In the genomic region with DNA sequence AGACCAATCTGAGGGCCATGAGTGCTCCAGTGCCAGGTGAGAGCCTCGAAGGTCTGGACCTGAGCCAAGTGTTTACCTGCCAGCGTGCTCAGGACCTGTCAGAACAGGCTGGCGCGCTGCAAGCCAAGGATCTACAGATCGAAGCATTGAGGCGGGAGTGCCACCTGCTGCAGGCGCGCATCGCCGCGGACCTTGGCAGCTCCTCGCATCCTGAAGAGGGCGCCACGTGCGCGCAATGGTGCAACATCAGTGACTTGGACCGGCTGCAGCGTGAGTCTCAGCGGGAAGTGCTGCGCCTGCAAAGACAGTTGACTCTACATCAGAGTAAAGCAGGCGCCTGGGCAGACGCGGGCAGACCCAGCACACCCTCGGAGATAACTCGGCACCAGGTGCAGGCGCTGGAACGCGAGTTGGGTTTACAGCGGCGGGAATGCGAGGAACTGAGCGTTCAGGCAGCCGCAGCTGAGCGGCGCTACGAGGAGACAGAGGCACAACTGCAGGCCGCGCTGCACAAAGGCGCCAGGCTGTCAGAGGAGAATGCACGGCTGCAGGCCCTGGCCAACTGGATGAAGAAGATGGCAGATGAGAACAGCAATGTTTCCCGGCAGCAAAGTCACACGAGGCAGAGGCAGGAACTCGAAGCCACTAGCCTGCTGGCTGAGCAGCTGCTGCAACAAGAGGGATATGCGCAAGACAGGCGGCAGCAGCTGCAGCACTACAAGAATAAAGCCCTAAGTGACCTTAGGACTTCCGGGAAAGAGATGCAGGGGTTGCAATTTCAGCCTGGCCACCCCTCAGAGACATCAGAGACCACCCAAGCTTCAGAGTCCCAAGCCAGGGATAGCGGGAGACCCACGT, we compare ENCODE assay signal across 8 mouse cellular contexts. TPM values are rescaled to one million over a fixed set of nuclear protein-coding genes. Genes with fewer than 3 reads are reported as not detected.
A peak's percentile ranks its signal among the peaks of the same experiment; 100 is the strongest.
DNase-seq lines count a peak whose midpoint lies in the region; ATAC-seq and TF ChIP-seq lines count a peak whose summit lies in the region.

No protein-coding gene starts in this region.

- H3K4me3 ChIP-seq in forebrain, embryonic 12.5 days (replicated peaks) = peak overlapping the region; percentile 55
- H3K4me3 ChIP-seq in heart, postnatal 0 days (ENCODE audit: low read depth, low read length) = peak overlapping the region; percentile 58
- peak overlapping the region; percentile 67 for H3K4me3 ChIP-seq in liver, embryonic 15.5 days (replicated peaks)
- peak overlapping the region; percentile 59 for H3K4me3 ChIP-seq in neural tube, embryonic 11.5 days (ENCODE audit: low read depth, low read length)
- peak overlapping the region; percentile 67 for H3K4me3 ChIP-seq in stomach, embryonic 16.5 days (replicated peaks; ENCODE audit: low read length)

- WGBS in forebrain, embryonic 12.5 days = 9% methylated on average over 48 of the region's 48 CpGs
- 9% methylated on average over 48 of the region's 48 CpGs for WGBS in heart, postnatal 0 days
- 11% methylated on average over 48 of the region's 48 CpGs for WGBS in liver, embryonic 15.5 days (ENCODE audit: insufficient replicate concordance)
- 7% methylated on average over 48 of the region's 48 CpGs for WGBS in neural tube, embryonic 11.5 days
- WGBS in stomach, embryonic 16.5 days = 7% methylated on average over 48 of the region's 48 CpGs

- peak; percentile 90 for DNase-seq in CD4-positive helper T cell, adult 2 months (ENCODE audit: low read depth, low spot score)
- DNase-seq in c-Kit-positive CD71-positive TER-119-positive erythroid progenitor cells, embryonic 14.5 days (ENCODE audit: low spot score) = peak; percentile 85
- peak; percentile 70 for DNase-seq in heart, postnatal 0 days (ENCODE audit: low spot score)
- peak; percentile 93 to 95 for DNase-seq in kidney, postnatal 4 days
- peak; percentile 92 for DNase-seq in neural tube, embryonic 11.5 days (ENCODE audit: low spot score)

- peak; percentile 75 for ATAC-seq in forebrain, embryonic 12.5 days (ENCODE audit: low FRiP score)
- ATAC-seq in heart, postnatal 0 days (ENCODE audit: insufficient read depth, low read depth) = peak; percentile 79
- ATAC-seq in liver, embryonic 15.5 days (ENCODE audit: insufficient read depth) = peak; percentile 72
- peak; percentile 60 for ATAC-seq in neural tube, embryonic 11.5 days (ENCODE audit: insufficient read depth, low FRiP score, low TSS enrichment)
- ATAC-seq in stomach, embryonic 16.5 days (ENCODE audit: insufficient read depth, low FRiP score) = peak; percentile 85

- no peak for TF ChIP-seq EP300 in heart, postnatal 0 days (IDR thresholded peaks at IDR 0.05; ENCODE audit: low read depth)

- peak; percentile 89 for TF ChIP-seq CTCF in heart, postnatal 0 days (IDR thresholded peaks at IDR 0.05; ENCODE audit: low read depth)

- peak overlapping the region; percentile 95 for H3K4me2 ChIP-seq in forebrain, embryonic 12.5 days
- H3K4me2 ChIP-seq in heart, postnatal 0 days (ENCODE audit: low read depth, low read length) = peak overlapping the region; percentile 96
- H3K4me2 ChIP-seq in liver, embryonic 15.5 days = peak overlapping the region; percentile 99
- H3K4me2 ChIP-seq in neural tube, embryonic 11.5 days (ENCODE audit: low read depth) = peak overlapping the region; percentile 98
- H3K4me2 ChIP-seq in stomach, embryonic 16.5 days (ENCODE audit: low read depth, low read length) = peak overlapping the region; percentile 99

- no peaks in the 10 kb centered on the region for H3K36me3 ChIP-seq in forebrain, embryonic 12.5 days (replicated peaks)
- H3K36me3 ChIP-seq in heart, postnatal 0 days (replicated peaks; ENCODE audit: control insufficient read depth, insufficient read depth, low read length) = no peaks in the 10 kb centered on the region
- H3K36me3 ChIP-seq in liver, embryonic 15.5 days (replicated peaks) = no peaks in the 10 kb centered on the region
- H3K36me3 ChIP-seq in neural tube, embryonic 11.5 days (ENCODE audit: control insufficient read depth, insufficient read depth, low read length) = no peaks in the 10 kb centered on the region
- no peaks in the 10 kb centered on the region for H3K36me3 ChIP-seq in stomach, embryonic 16.5 days (ENCODE audit: control insufficient read depth, insufficient read depth, low read length)

- H3K9ac ChIP-seq in forebrain, embryonic 12.5 days = peak overlapping the region; percentile 65; the same call in 1 of the 2 replicates
- H3K9ac ChIP-seq in heart, postnatal 0 days (replicated peaks; ENCODE audit: low read depth, low read length) = no peak overlapping the region; the same call in 1 of the 2 replicates
- peak overlapping the region; percentile 48; the same call in 1 of the 2 replicates for H3K9ac ChIP-seq in liver, embryonic 15.5 days
- peak overlapping the region; percentile 80 for H3K9ac ChIP-seq in neural tube, embryonic 11.5 days (ENCODE audit: low read length)
- H3K9ac ChIP-seq in stomach, embryonic 16.5 days (ENCODE audit: low read length) = peak overlapping the region; percentile 74

- peaks cover 20% of the 10 kb centered on the region; the same call in 1 of the 2 replicates for H3K27me3 ChIP-seq in forebrain, embryonic 12.5 days
- peaks cover 16% of the 10 kb centered on the region for H3K27me3 ChIP-seq in heart, postnatal 0 days (ENCODE audit: control insufficient read depth, insufficient read depth, low read length)
- peaks cover 65% of the 10 kb centered on the region for H3K27me3 ChIP-seq in liver, embryonic 15.5 days
- H3K27me3 ChIP-seq in neural tube, embryonic 11.5 days (ENCODE audit: control insufficient read depth, insufficient read depth, low read length) = peaks cover 3% of the 10 kb centered on the region; the same call in 1 of the 2 replicates
- H3K27me3 ChIP-seq in stomach, embryonic 16.5 days (ENCODE audit: control insufficient read depth, insufficient read depth, low read length) = peaks cover 13% of the 10 kb centered on the region; the same call in 1 of the 2 replicates

- peaks cover 24% of the 10 kb centered on the region for H3K4me1 ChIP-seq in forebrain, embryonic 12.5 days
- peaks cover 13% of the 10 kb centered on the region for H3K4me1 ChIP-seq in heart, postnatal 0 days (ENCODE audit: control insufficient read depth, insufficient read depth)
- peaks cover 27% of the 10 kb centered on the region for H3K4me1 ChIP-seq in liver, embryonic 15.5 days (replicated peaks)
- H3K4me1 ChIP-seq in neural tube, embryonic 11.5 days (ENCODE audit: control insufficient read depth, insufficient read depth, low read length) = peaks cover 10% of the 10 kb centered on the region
- H3K4me1 ChIP-seq in stomach, embryonic 16.5 days (ENCODE audit: control insufficient read depth, insufficient read depth, low read length) = peaks cover 12% of the 10 kb centered on the region

- no peaks in the 10 kb centered on the region for H3K9me3 ChIP-seq in forebrain, embryonic 12.5 days
- H3K9me3 ChIP-seq in heart, postnatal 0 days (replicated peaks; ENCODE audit: control insufficient read depth, low read length) = no peaks in the 10 kb centered on the region
- H3K9me3 ChIP-seq in liver, embryonic 15.5 days (replicated peaks) = no peaks in the 10 kb centered on the region
- H3K9me3 ChIP-seq in neural tube, embryonic 11.5 days (ENCODE audit: control insufficient read depth, low read length) = no peaks in the 10 kb centered on the region
- H3K9me3 ChIP-seq in stomach, embryonic 16.5 days (replicated peaks; ENCODE audit: control insufficient read depth, low read length) = no peaks in the 10 kb centered on the region

- H3K27ac ChIP-seq in forebrain, embryonic 12.5 days = peak overlapping the region; percentile 53; the same call in 1 of the 2 replicates
- H3K27ac ChIP-seq in heart, postnatal 0 days (ENCODE audit: low read depth) = no peak overlapping the region
- no peak overlapping the region for H3K27ac ChIP-seq in liver, embryonic 15.5 days (replicated peaks)
- H3K27ac ChIP-seq in neural tube, embryonic 11.5 days (ENCODE audit: low read depth, low read length) = peak overlapping the region; percentile 78; the same call in 1 of the 2 replicates
- no peak overlapping the region for H3K27ac ChIP-seq in stomach, embryonic 16.5 days (ENCODE audit: low read length)

RNA-seq across cellular contexts. Expression of a gene that starts 1.8 kb away (rescaled TPM):
- 1.9 and 2.1 TPM in 2 replicates for polyA plus RNA-seq in forebrain, embryonic 12.5 days (2016; fragmentation: Nextera tagmentation; extraction: Ambion mirVana)
- total RNA-seq in heart, postnatal 0 days (2014; rRNA removed; ENCODE audit: low replicate concordance) = 0.15 and 0.61 TPM in 2 replicates
- 0.11 and 0.14 TPM in 2 replicates for polyA plus RNA-seq in heart, postnatal 0 days (2015; fragmentation: Nextera tagmentation; extraction: Ambion mirVana)
- 0.06 and 0.09 TPM in 2 replicates for polyA plus RNA-seq in liver, embryonic 15.5 days (2015; fragmentation: Nextera tagmentation; extraction: Ambion mirVana)
- 1.1 TPM in 2 replicates for polyA plus RNA-seq in neural tube, embryonic 11.5 days (2014; fragmentation: Nextera tagmentation; extraction: Ambion mirVana)
- 0.44 and 0.57 TPM in 2 replicates for polyA plus RNA-seq in stomach, embryonic 16.5 days (2015; fragmentation: Nextera tagmentation; extraction: Ambion mirVana)

RNA-seq across cellular contexts. Expression of a gene that starts 7.8 kb away (rescaled TPM):
- 388 and 407 TPM in 2 replicates for polyA plus RNA-seq in forebrain, embryonic 12.5 days (2016; fragmentation: Nextera tagmentation; extraction: Ambion mirVana)
- total RNA-seq in heart, postnatal 0 days (2014; rRNA removed; ENCODE audit: low replicate concordance) = 62.5 and 79.2 TPM in 2 replicates
- polyA plus RNA-seq in heart, postnatal 0 days (2015; fragmentation: Nextera tagmentation; extraction: Ambion mirVana) = 254 and 255 TPM in 2 replicates
- 169 and 186 TPM in 2 replicates for polyA plus RNA-seq in liver, embryonic 15.5 days (2015; fragmentation: Nextera tagmentation; extraction: Ambion mirVana)
- 397 and 405 TPM in 2 replicates for polyA plus RNA-seq in neural tube, embryonic 11.5 days (2014; fragmentation: Nextera tagmentation; extraction: Ambion mirVana)
- 320 and 331 TPM in 2 replicates for polyA plus RNA-seq in stomach, embryonic 16.5 days (2015; fragmentation: Nextera tagmentation; extraction: Ambion mirVana)

RNA-seq across cellular contexts. Expression of a gene that starts 23.2 kb away (rescaled TPM):
- polyA plus RNA-seq in forebrain, embryonic 12.5 days (2016; fragmentation: Nextera tagmentation; extraction: Ambion mirVana) = 12.7 and 13.4 TPM in 2 replicates
- 8.0 and 14.7 TPM in 2 replicates for total RNA-seq in heart, postnatal 0 days (2014; rRNA removed; ENCODE audit: low replicate concordance)
- 2.9 and 3.0 TPM in 2 replicates for polyA plus RNA-seq in heart, postnatal 0 days (2015; fragmentation: Nextera tagmentation; extraction: Ambion mirVana)
- polyA plus RNA-seq in liver, embryonic 15.5 days (2015; fragmentation: Nextera tagmentation; extraction: Ambion mirVana) = 2.6 and 3.6 TPM in 2 replicates
- polyA plus RNA-seq in neural tube, embryonic 11.5 days (2014; fragmentation: Nextera tagmentation; extraction: Ambion mirVana) = 10.0 and 11.2 TPM in 2 replicates
- polyA plus RNA-seq in stomach, embryonic 16.5 days (2015; fragmentation: Nextera tagmentation; extraction: Ambion mirVana) = 4.5 and 4.9 TPM in 2 replicates

Comparison
In these comparisons a context has a peak if more than half of its experiments do, and no peak if none do; other contexts are left out.
1. H3K27ac ChIP-seq: peak in forebrain, embryonic 12.5 days (single experiment) and neural tube, embryonic 11.5 days (single experiment); none in heart, postnatal 0 days (single experiment), liver, embryonic 15.5 days (single experiment) and stomach, embryonic 16.5 days (single experiment).
2. Peak in every context shown above with its lines, with median percentiles within 50 percentile points of each other: DNase-seq, ATAC-seq, H3K4me2 ChIP-seq and H3K4me3 ChIP-seq.